Mouse (Mus musculus) embryonic facial prominence, embryonic 10.5 days (tissue): ENCODE results near the gene Shroom3. TPM values are rescaled to one million over a fixed set of nuclear protein-coding genes. Genes with fewer than 3 reads are reported as not detected.

Experiments
- DNase-seq: peaks from one replicate; pipeline ENCODE4 v3.0.0-alpha.2; 2017; ENCODE audit warnings: low spot score
- H3K27ac ChIP-seq: fragments of 300-500 bp; sonication (generic); replicated peaks from 2 replicates; pipeline ENCODE4 v1.5.1; 2016; ENCODE audit warnings: mild to moderate bottlenecking
- H3K27me3 ChIP-seq: fragments of 300-500 bp; sonication (generic); replicated peaks from 2 replicates; pipeline ENCODE4 v1.6.1; 2016; ENCODE audit warnings: low read depth, mild to moderate bottlenecking; ENCODE audit not compliant: poor library complexity, severe bottlenecking
- H3K36me3 ChIP-seq: fragments of 300-500 bp; sonication (generic); replicated peaks from 2 replicates; pipeline ENCODE4 v1.6.1; 2016; ENCODE audit warnings: mild to moderate bottlenecking, moderate library complexity
- H3K4me1 ChIP-seq: fragments of 300-500 bp; sonication (generic); 2 replicates; pipeline ENCODE4 v1.6.1; 2016
- H3K4me3 ChIP-seq: fragments of 300-500 bp; sonication (generic); 2 replicates; pipeline ENCODE4 v1.5.1; 2016; ENCODE audit warnings: mild to moderate bottlenecking, moderate library complexity
- H3K9me3 ChIP-seq: fragments of 300-500 bp; sonication (generic); 2 replicates; pipeline ENCODE4 v1.6.1; 2016; ENCODE audit warnings: mild to moderate bottlenecking
- WGBS: fragments of 180-500 bp; shearing (Covaris S2); methylation state at CpG from one replicate; pipeline ENCODE4 v1.1.7; 2016; 5-methylcytosine and 5-hydroxymethylcytosine counted together
- polyA plus RNA-seq: library from polyadenylated mRNA; unstranded; fragments of >200 nt; fragmentation: Nextera tagmentation; extraction: Ambion mirVana; gene quantifications from 2 replicates; pipeline ENCODE4 v1.2.1, GENCODE M21; 2016

The Shroom3 gene
- polyA plus RNA-seq, 1 experiment from 2014 or later = 4.8 TPM

- no peak for DNase-seq
- 36% methylated on average over 11 of the region's 11 CpGs for WGBS
- Histone ChIP-seq H3K27ac (no peak overlapping the region), H3K27me3 (no peaks in the 10 kb centered on the region), H3K9me3 (peaks cover 5% of the 10 kb centered on the region; the same call in 1 of the 2 replicates), H3K36me3 (peaks cover 7% of the 10 kb centered on the region; the same call in 1 of the 2 replicates), H3K4me1 (peaks cover 15% of the 10 kb centered on the region), H3K4me3 (no peak overlapping the region)
Observed at GRCm38 (mm10) chr5:92796089-92796990, 113.1 kb downstream of the Shroom3 start.

GRCm38 (mm10) chr5:92797981-92798380, 114.7 kb downstream of the Shroom3 start:
- 72% methylated on average over 3 of the region's 3 CpGs for WGBS
- DNase-seq = no peak
- peaks cover 7% of the 10 kb centered on the region; the same call in 1 of the 2 replicates for H3K36me3 ChIP-seq
- H3K27me3 ChIP-seq = no peaks in the 10 kb centered on the region
- H3K4me1 ChIP-seq = peaks cover 15% of the 10 kb centered on the region
- H3K27ac ChIP-seq = no peak overlapping the region
- H3K4me3 ChIP-seq = no peak overlapping the region
- H3K9me3 ChIP-seq = peaks cover 5% of the 10 kb centered on the region; the same call in 1 of the 2 replicates

GRCm38 (mm10) chr5:92804379-92804778, 121.1 kb downstream of the Shroom3 start:
- Histone ChIP-seq H3K4me3 (no peak overlapping the region), H3K4me1 (peaks cover 51% of the 10 kb centered on the region), H3K9me3 (no peaks in the 10 kb centered on the region), H3K27ac (0 out of 2 replicates have a peak overlapping the region, but pooled peaks have one; percentile 2), H3K27me3 (peaks cover 2% of the 10 kb centered on the region; the same call in 1 of the 2 replicates), H3K36me3 (no peaks in the 10 kb centered on the region)
- 42% methylated on average over 7 of the region's 7 CpGs for WGBS
- DNase-seq = no peak

- Histone ChIP-seq H3K4me1 (peaks cover 86% of the 10 kb centered on the region), H3K27me3 (peaks cover 15% of the 10 kb centered on the region), H3K9me3 (no peaks in the 10 kb centered on the region), H3K27ac (peak overlapping the region; percentile 80), H3K36me3 (no peaks in the 10 kb centered on the region), H3K4me3 (peak overlapping the region; percentile 50)
- 4% methylated on average over 28 of the region's 28 CpGs for WGBS
- DNase-seq = peak; percentile 88
Observed at GRCm38 (mm10) chr5:92808503-92809415, 125.5 kb downstream of the Shroom3 start.

- peaks cover 80% of the 10 kb centered on the region for H3K4me1 ChIP-seq
- H3K4me3 ChIP-seq = peak overlapping the region; percentile 50
- no peak for DNase-seq
- WGBS = 15% methylated on average over 13 of the region's 13 CpGs
- H3K36me3 ChIP-seq = no peaks in the 10 kb centered on the region
- peak overlapping the region; percentile 80 for H3K27ac ChIP-seq
- H3K27me3 ChIP-seq = peaks cover 15% of the 10 kb centered on the region
- no peaks in the 10 kb centered on the region for H3K9me3 ChIP-seq
Observed at GRCm38 (mm10) chr5:92809416-92809750, 126.1 kb downstream of the Shroom3 start.

GRCm38 (mm10) chr5:92810922-92811533, 127.8 kb downstream of the Shroom3 start:
- 14% methylated on average over 9 of the region's 9 CpGs for WGBS
- peak; percentile 75 for DNase-seq
- H3K9me3 ChIP-seq = no peaks in the 10 kb centered on the region

GRCm38 (mm10) chr5:92811761-92812160, 128.5 kb downstream of the Shroom3 start:
- Histone ChIP-seq H3K4me1 (peaks cover 65% of the 10 kb centered on the region), H3K27me3 (peaks cover 15% of the 10 kb centered on the region), H3K9me3 (no peaks in the 10 kb centered on the region), H3K27ac (peak overlapping the region; percentile 78), H3K4me3 (peak overlapping the region; percentile 29; the same call in 1 of the 2 replicates), H3K36me3 (no peaks in the 10 kb centered on the region)
- 21% methylated on average over 7 of the region's 7 CpGs for whole genome bisulfite sequencing
- DNase-seq = peak; percentile 35

More at GRCm38 (mm10) chr5:92810922-92811533, 127.8 kb downstream of the Shroom3 start:
- H3K36me3 ChIP-seq = no peaks in the 10 kb centered on the region
- peak overlapping the region; percentile 78 for H3K27ac ChIP-seq
- H3K27me3 ChIP-seq = peaks cover 15% of the 10 kb centered on the region
- peaks cover 65% of the 10 kb centered on the region for H3K4me1 ChIP-seq
- peak overlapping the region; percentile 29; the same call in 1 of the 2 replicates for H3K4me3 ChIP-seq

- WGBS = 10% methylated on average over 8 of the region's 8 CpGs
- no peaks in the 10 kb centered on the region for H3K9me3 ChIP-seq
- H3K36me3 ChIP-seq = no peaks in the 10 kb centered on the region
- H3K27ac ChIP-seq = peak overlapping the region; percentile 78; the same call in 1 of the 2 replicates
- peaks cover 56% of the 10 kb centered on the region for H3K4me1 ChIP-seq
- peaks cover 15% of the 10 kb centered on the region for H3K27me3 ChIP-seq
- H3K4me3 ChIP-seq = no peak overlapping the region
- peak; percentile 80 for DNase-seq
Observed at GRCm38 (mm10) chr5:92812936-92813335, 129.7 kb downstream of the Shroom3 start.

- WGBS = 83% methylated on average over 5 of the region's 5 CpGs
- H3K4me3 ChIP-seq = no peak overlapping the region
- H3K36me3 ChIP-seq = no peaks in the 10 kb centered on the region
- H3K27ac ChIP-seq = peak overlapping the region; percentile 78
- peaks cover 50% of the 10 kb centered on the region for H3K4me1 ChIP-seq
- H3K27me3 ChIP-seq = peaks cover 15% of the 10 kb centered on the region
- no peak for DNase-seq
- H3K9me3 ChIP-seq = no peaks in the 10 kb centered on the region
Observed at GRCm38 (mm10) chr5:92813562-92813961, 130.3 kb downstream of the Shroom3 start.

GRCm38 (mm10) chr5:92814621-92815020, 131.4 kb downstream of the Shroom3 start:
- H3K4me3 ChIP-seq = no peak overlapping the region
- H3K27me3 ChIP-seq = peaks cover 10% of the 10 kb centered on the region
- H3K36me3 ChIP-seq = no peaks in the 10 kb centered on the region
- H3K27ac ChIP-seq = no peak overlapping the region
- DNase-seq = no peak
- no peaks in the 10 kb centered on the region for H3K9me3 ChIP-seq
- H3K4me1 ChIP-seq = peaks cover 39% of the 10 kb centered on the region
- WGBS = 87% methylated on average over 3 of the region's 3 CpGs

- no peaks in the 10 kb centered on the region for H3K9me3 ChIP-seq
- no peaks in the 10 kb centered on the region for H3K27me3 ChIP-seq
- 85% methylated on average over 11 of the region's 11 CpGs for WGBS
- H3K4me3 ChIP-seq = no peak overlapping the region
- no peaks in the 10 kb centered on the region for H3K36me3 ChIP-seq
- DNase-seq = no peak
- peaks cover 31% of the 10 kb centered on the region for H3K4me1 ChIP-seq
- H3K27ac ChIP-seq = no peak overlapping the region
Observed at GRCm38 (mm10) chr5:92817122-92817822, 134.0 kb downstream of the Shroom3 start.
